Mouse (Mus musculus): ENCODE data around the gene Ece1. TPM values are rescaled to one million over a fixed set of nuclear protein-coding genes. Genes with fewer than 3 reads are reported as not detected.

The Ece1 gene
- total RNA-seq, 2 experiments from 2014 or later, result 55.7 to 67.8 TPM

DNA sequence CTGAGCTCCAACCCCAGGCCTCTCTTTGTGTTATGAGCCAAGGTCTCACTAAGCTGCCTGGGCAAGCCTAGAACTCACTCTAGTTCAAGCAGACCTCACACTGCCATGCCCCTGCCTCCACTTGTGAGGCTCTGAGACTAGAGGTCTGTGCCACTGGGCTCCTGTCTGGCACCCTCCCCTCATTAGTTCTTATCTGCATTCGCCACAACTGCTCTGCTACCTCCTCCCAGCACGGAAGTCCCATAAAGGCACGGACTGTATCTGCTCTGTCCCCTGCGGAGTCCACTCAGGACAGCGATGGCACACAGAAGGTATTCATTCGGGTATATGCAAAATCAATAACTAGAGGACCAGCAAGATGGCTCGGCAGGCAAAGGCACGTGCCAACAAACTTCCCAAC is 19.4 kb downstream of the Ece1 start:
- no peak for DNase-seq (ENCODE audit: low spot score in 2 of 2)

DNA sequence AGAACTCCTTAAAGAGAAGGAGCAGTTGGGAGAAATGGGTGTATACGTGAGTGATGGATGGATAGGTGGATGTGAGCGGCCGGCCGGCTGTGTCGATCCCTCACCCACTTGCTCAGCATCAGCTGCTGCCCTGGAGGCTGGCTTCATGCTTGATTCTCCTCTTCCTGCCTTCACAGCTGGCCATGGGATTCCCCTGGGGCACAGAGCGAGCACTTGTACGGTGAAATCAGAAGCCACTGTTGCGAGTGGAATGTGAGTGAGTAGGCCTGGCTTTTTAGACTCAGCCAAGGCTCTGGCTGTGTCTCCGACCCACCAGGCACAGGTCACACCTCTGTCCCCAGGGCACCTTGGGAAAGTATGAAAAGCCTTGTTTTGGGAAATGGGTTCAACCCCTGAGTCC is 20.6 kb downstream of the Ece1 start:
- no peak for DNase-seq (ENCODE audit: low spot score in 2 of 2)

DNA sequence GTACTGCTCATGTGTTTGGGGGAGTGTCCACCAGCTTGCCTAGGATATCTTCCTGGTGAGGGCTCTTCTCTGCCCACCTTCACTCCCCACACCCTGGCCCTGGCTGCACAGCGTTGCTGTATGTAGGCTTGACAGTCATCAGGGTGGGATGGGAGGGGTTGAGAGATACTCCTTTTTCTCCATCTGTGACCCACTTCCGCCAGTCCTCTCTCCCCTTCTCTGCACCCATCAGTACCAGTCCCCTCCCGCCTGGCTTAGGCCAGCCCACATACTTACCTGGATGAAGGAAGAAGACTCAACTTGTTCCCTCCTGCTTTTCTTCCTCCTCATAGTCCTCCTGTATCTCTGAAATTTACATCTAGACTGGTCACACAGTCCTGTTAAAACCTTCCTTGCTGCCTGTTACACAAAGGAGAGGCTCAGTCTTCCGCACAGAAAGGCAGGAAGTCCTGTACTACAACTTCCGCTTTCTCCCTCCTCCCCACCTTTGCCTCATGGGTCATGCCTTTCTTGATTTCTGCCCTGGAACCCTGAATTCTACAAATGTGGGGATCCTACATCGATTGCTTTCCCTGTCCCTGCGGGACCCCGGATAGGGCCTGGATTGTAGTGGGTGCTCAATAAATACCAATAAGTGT is 21.6 kb downstream of the Ece1 start:
- no peak for DNase-seq (ENCODE audit: low spot score in 2 of 2)

DNA sequence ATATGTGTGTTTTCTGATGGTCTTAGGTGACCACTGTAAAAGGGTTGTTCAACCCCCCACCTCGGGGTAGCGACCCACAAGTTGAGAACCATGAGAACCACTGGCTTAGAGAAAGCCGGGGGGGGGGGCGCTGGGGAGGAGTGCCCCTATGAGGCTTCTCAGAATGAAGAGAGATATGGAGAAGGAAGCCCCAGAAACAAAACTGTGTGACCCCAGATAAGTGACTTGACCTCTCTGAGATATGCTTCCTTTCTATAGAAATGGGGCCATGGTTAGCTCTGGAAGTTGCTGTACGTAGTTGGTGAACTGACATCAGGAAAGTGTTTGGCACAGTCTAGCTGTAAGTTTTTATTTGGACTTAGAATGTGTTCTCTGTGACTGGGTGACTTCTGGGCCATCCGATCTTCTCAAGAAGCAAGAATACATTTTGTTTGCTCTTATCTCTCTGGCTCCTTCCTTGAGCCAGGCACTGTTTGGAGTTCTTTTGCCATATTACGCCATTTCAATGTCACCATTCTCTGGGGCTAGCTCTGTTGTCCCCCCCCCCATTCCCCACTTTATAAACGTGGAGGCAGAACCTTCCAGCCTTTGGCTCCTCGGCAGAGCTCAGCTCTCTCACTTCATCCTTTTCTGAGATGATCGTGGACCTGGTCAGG is 25.4 kb downstream of the Ece1 start:
- DNase-seq (ENCODE audit: low spot score in 2 of 2), result no peak

DNA sequence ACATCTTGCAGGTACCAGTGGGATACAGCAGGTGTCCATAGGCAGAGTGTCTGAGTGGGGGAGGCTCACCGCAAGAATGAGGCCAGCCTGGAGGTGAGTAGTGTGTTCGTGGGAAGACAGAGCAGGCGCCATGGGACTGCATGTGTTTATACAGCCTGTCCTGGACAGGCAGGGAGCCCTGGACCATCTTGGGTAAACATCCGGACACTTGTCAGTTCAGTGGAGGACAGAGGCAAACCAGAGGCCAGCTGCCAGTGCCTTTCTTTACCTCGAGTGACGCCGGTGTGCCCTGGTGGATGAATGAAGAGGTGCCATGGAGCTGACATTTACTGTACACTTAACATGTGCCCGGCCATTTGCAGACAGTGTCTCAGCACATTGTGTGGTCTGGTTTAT is 26.0 kb downstream of the Ece1 start:
- no peak for DNase-seq (ENCODE audit: low spot score in 2 of 2)

DNA sequence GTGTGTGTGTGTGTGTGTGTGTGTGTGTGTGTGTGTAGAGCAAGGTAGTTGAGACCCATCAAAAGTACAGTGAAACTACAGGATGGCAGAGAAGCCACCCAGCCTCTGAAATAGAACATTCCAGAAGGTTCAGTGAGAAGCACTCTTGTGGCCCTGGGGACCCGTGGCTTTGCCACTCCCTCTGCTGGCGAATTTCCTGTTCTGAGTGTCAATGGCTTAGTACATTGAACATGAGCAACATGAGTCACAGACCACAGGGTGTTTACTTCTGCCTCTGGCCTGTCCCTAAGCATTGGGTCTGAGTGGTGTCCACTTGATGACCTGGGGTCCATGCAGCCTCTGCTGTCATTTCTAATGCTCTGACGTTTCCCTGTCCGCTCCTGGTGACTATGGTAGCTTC is 28.6 kb downstream of the Ece1 start:
- DNase-seq (ENCODE audit: low spot score in 2 of 2), result no peak

DNA sequence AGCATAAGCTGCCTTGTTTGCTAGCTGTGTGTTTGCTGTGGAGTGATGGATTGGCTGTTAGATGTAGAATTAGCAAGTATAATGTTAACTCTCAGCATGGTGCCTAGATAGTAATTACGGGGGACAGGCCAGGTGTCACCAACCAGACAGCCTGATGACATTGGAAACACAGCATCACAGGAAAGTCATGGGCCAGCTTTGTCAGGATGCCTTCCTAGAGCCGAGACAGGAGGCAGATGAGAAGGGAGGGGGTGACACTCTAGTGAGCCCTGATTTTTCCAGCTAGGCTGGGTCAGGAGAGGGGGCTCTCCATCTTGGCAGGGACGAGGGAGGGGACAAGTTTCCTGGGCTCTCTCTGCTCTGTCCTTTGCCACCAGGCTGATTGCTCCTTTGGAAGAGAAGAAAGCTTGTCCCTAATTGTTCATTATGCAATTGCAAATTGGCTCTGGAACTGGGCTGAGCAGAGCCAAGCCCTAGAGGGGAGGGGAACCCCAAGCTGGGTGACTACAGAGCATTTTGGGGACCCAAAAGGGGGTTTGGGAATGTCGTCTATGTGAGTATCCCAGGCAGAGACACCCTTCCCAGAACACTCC is 29.6 kb downstream of the Ece1 start:
- DNase-seq (ENCODE audit: low spot score in 2 of 2), result peak; percentile 58 to 64

DNA sequence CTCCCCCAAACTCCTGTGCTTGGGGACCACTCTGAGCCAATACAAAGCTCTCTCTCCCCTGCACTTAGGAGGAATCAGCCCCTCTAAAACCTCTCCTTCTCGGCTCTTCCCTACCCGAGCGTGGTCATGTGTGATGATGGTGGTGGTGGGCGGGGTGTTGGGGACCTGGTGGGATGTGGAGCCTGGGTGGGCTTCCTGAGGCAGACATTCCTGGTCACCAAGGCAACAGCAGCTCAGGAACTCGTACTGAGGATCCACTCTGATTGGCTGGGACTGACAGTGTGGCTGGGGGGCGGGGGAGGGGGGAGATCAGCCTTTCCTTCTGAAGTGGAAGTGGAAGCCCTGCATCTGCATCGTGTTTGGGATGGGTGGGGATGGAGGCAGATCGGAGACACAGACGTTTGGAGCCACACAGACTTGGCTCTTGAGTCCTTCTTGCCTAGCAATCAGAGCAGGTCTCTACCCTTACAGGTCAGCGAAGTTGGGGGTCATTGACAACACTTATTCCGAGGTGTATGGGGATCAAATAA is 30.7 kb downstream of the Ece1 start:
- DNase-seq (ENCODE audit: low spot score in 2 of 2), result no peak

DNA sequence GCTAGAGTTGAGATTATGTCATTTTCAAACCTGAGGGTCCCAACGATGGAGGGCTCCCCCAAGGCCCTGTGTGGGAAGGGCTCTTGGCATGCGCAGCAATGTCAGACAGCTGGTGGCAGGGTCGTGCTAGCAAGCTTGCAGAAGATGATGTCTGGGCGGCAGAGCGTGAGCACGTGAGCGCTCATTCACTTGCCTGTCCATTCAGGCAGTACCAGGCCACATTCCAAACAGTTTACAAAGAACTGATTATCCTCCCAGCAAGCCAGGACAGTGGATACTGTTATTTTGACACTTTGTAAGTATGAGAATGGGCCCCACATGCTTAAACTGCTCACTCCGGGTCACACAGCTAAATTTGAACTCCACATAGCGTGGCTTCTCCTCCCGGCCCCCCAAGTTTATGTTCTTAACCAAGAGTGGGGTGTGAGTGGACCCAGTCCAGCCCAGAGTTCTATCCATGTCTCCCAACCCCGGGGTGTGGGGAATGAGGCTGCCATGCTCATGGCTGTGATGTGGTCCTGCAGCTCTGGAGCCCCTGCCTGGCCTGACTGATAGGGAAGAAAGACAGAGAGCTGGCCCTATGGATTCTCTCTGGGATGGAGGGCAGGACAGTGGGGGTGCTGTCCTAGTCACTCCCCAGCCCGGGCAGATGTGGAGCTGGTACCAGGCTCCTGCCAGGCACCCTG is 34.7 kb downstream of the Ece1 start:
- DNase-seq (ENCODE audit: low spot score in 2 of 2), result peak; percentile 47

DNA sequence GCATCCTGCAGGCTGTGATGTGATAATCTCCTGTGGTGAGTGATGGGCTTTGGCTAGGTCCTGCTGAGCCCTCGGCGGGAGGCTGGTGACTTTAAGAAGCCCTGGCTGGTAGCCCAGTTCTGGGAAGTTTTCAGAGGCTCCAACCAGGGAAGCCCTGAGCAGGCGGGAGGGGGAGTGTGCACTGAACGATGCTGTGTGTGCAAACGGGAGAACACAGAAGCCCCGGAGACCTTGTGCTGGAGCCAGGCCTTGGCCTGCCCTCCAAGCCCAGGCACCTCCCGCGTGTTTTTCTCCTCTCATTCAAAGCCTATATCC is 35.2 kb downstream of the Ece1 start:
- DNase-seq (ENCODE audit: low spot score in 2 of 2), result peak; percentile 69 to 73

DNA sequence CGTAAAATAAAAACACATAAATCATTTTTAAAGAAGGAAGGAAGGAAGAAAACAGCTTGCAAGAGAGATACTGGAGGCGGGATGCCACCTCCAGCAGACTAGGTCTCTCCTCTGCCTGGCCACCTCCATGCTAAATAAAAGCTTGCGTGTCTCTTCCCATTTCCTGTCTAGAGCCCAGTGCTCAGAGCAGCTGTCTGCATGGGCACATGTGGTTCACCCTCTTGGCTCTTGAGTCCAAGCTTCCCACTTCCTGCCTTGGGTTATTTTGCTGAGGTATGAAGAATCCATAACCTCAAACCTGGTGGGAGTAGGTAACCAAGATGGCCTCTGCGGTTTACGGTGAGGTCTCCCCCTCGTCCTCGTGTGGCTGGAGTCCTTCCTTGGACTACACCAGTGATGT is 36.5 kb downstream of the Ece1 start:
- DNase-seq (ENCODE audit: low spot score in 2 of 2), result no peak

DNA sequence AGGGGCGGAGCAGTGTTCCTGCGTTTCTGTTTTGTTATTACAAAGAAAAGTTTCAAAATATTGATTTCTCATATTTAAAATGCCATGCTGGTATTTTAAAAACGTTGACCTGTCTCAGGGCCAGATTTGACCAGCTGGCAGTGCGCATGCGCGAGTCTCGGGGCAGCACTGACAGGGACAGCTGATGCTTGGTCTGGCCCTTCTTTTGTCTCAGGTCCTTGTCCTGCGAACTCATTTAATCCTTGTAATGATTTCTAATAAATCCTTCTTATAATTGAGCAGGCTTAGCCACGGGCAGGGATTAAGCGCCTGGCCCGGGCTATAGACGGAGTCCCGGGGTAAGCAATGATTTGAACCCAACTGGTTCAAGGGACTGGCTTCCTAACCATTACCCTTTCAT is 40.2 kb downstream of the Ece1 start:
- DNase-seq (ENCODE audit: low spot score in 2 of 2), result no peak

DNA sequence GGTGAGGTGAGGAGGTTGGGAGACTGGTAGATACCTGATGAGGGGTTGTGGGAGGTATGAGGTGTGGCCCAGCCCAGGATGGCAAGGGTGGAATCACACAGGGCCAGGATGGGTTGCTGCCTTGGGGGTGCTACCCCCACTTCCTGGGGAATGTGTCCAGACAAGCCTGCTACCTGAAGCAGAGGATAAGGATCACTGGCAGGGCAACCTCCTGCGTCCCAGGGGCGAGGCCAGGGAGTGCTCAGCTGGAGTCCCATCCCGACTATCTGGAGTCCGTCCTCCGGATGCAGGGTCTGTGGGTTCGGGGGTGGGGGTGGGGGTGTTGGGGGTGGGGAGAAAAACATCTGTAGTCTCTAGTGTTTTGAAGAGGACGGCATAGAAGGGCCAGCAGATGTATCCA is 40.8 kb downstream of the Ece1 start:
- no peak for DNase-seq (ENCODE audit: low spot score in 2 of 2)

DNA sequence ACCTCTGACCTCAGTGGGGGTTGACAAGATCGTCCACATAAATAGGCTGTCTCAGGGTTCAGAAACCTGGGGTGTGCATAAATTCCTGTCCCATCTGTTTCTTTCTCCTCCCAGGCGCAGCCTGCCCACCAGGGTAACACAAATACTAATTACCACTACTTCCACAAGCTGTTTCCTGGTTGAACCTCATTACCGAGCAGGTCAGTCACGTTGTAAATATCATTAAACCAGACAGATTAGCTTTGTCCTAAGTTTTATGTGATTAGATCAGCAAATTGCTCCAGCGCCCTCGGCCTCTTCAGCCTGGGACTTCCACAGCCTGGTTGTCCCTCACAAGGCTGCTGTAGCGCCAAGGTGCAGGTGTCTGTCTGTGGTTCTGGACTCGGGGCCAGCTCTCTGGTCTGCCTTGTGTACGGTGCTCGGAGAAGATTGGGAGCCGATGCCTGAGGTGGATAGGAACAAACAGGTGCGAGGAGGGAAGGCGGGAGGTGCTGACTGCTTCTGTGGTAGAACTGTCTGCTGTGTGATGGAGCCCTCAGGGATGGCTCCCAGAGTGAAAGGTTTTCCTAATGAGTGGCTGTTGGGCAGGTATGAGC is 43.0 kb downstream of the Ece1 start:
- DNase-seq (ENCODE audit: low spot score in 2 of 2), result no peak

DNA sequence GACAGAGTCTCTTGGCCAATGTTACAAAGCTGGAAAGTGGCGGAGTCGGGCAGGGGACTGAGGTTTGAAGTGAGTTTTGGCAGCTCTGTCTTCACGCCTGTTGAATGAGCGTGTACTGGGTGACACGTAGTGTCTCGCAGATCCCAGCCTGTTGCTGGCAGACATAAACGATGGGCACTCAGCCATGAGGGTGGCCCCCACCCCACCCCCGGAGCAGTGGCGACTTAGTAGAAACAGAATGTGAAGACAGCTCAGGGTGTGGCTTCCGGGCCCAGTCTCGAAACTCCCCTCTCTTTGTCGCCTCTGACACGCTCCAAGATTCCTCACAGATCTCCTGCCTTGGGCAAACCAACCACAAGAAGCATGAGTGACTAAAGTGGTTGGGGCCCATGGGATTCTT is 45.9 kb downstream of the Ece1 start:
- DNase-seq (ENCODE audit: low spot score in 2 of 2), result no peak

DNA sequence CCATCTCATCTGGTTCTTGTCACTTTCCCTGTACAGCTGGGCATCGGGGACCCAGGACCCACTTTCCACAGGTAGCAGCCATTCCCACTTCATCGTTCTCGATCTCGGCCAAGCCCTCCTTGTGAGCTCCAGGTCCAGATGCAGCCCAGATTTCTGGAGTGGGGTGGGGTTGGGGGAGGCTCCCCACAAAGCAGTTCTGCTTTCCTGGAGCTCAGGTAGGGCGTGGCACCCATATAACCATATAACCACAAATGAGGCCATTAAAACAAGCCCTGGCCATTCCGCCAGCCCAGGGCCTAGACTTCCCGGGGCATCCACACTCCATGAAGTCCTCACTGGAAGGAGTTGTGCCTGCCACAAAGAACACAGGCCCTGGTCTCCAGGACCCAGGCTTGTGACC is 46.5 kb downstream of the Ece1 start:
- no peak for DNase-seq (ENCODE audit: low spot score in 2 of 2)

DNA sequence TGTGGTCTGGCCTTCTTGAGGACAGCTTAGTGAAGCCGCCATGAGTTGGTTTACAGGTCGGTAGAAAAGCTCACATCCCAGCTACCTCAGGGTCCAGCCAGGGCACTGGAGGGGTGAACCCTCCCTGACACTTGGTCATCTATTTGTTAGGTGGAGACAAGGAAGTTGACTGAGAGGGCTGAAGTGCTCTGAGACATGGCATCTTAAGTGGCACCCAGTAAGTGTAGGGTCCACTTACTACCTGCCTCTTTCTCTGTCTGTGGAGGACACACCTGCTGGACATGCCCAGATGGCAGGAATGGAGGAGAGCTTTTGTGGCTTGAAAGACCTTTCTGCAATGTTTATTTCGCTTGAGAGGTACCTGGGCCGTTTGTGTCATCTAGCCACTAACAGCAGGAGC is 46.9 kb downstream of the Ece1 start:
- DNase-seq (ENCODE audit: low spot score in 2 of 2), result no peak

DNA sequence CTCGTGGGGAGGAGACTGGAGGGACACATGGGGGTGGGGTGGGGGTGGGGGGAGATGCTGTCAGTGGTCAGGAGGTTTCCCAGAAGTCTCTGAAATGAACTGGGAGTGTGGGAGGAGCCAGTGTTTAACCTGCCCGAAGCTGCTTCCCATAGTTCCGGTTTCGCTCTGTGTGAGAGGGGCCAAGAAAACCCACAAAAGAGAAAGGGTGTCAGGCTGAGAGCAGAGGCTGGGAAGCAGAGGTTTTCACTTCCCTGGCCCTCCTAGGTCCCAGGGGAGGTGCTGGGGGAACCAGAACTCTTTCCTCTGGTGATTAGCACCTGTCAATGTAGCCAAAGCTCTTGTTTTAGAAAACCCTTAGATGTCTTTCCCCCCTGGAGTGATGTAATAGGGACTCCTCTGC is 47.4 kb downstream of the Ece1 start:
- DNase-seq (ENCODE audit: low spot score in 2 of 2), result no peak

DNA sequence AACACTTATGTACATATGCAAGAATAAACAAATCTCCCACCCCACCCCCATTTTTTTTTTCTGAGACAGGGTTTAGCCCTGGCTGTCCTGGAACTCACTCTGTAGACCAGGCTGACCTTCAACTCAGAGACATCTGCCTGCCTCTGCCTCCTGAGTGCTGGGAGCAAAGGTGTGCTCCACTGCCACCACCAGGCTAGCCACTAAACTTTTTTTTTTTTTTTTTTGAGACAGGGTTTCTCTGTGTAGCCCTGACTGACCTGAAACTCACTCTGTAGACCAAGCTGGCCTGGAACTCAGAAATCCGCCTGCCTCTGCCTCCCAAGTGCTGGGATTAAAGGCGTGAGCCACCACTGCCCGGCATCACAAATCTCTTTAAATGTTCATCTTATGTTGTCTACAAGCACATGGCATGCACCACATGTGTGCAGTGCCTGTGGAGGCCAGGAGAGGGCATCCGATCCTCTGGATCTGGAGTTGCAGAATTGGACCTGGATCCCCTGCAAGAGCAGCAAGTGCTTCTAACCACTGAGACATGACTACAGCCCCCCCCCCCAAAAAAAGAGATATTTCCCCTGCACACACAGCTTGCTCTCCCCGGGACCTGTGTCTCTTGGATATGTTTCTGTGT is 48.5 kb downstream of the Ece1 start:
- peak; percentile 43 to 53 for DNase-seq (ENCODE audit: low spot score in 2 of 2)

DNA sequence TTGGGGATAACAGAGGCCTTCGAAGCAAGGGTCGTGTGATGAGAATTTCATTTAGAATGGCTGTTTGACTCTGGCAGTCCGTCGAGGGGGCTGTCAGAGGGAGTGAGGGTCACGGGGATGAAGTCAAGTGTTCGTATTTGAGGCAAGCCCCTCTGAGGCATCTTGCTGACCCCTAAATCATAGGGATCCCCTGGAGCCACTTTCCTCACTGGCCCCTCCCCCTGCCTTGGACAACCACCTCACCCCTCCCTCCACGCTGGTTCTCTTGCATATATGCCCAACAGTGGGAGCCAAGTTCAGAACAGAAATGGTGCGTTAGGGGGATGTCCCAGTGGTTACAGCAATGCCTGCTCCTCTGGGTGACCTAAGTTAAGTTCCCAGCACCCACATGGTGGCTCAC is 49.6 kb downstream of the Ece1 start:
- DNase-seq (ENCODE audit: low spot score in 2 of 2), result no peak

DNA sequence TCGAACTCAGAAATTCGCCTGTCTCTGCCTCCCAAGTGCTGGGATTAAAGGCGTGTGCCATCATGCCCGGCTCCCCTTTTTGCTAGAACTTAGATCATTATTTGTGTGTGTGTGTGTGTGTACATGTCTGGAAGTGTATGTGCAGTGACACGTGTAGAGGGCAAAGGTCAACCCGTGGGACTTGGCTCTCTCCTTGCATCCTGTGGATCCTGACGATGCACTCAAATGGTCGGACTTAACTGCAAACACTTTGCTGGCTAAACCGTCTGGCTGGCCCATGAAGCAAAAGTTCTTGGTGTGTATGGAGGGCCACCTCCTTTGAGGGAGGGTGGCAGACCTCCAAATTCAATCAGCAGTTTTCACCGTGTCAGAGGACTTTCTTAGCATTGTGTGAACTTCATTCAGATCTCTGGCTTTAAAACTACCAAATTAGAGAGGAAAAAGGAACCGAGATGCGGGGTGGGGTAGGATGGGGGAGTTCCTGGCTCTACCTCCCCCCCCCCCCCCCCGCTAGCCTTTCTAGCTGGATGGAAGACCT is 50.8 kb downstream of the Ece1 start:
- no peak for DNase-seq (ENCODE audit: low spot score in 2 of 2)

Measured in layer of hippocampus, postnatal 10 days (tissue).